ENCODE assay signal across 11 mouse cellular contexts in genomic region chr3:37937381-37938283, GRCm38 (mm10).
DNase-seq lines count a peak whose midpoint lies in the region; ATAC-seq and TF ChIP-seq lines count a peak whose summit lies in the region.
"Had no signal": no experiment of that assay in that cellular context is flagged by ENCODE, and none has a peak within 500 bp of the region (broad histone marks: within the 10 kb centered on the region; RNA-seq: fewer than 3 reads in every experiment).

No protein-coding gene starts in this region.

- H3K4me3 ChIP-seq in midbrain, embryonic 14.5 days (replicated peaks; ENCODE audit: low read depth, low read length) = no peak overlapping the region
- no peak overlapping the region for H3K4me3 ChIP-seq in midbrain, embryonic 16.5 days (ENCODE audit: low read depth, low read length)
- H3K4me3 ChIP-seq in heart, embryonic 11.5 days (ENCODE audit: low read depth, low read length) = no peak overlapping the region
- H3K4me3 ChIP-seq in kidney, embryonic 15.5 days (replicated peaks) = no peak overlapping the region
- H3K4me3 ChIP-seq in stomach, postnatal 0 days (ENCODE audit: low read depth, low read length) = no peak overlapping the region
- H3K4me3 ChIP-seq: embryonic facial prominence, embryonic 12.5 days; layer of hippocampus, adult 2 months; neural tube, embryonic 13.5 days had no signal

- no peak for TF ChIP-seq CTCF in stomach, postnatal 0 days (IDR thresholded peaks at IDR 0.05; ENCODE audit: low read depth)

- 45% methylated on average over 11 of the region's 11 CpGs for WGBS in midbrain, embryonic 14.5 days
- 47% methylated on average over 11 of the region's 11 CpGs for WGBS in midbrain, embryonic 16.5 days
- WGBS in heart, embryonic 11.5 days (ENCODE audit: insufficient replicate concordance) = 44% methylated on average over 11 of the region's 11 CpGs
- 31% methylated on average over 11 of the region's 11 CpGs for WGBS in kidney, embryonic 15.5 days
- 53% methylated on average over 11 of the region's 11 CpGs for WGBS in stomach, postnatal 0 days

- H3K27me3 ChIP-seq in midbrain, embryonic 14.5 days (ENCODE audit: control insufficient read depth, insufficient read depth, low read length) = no peaks in the 10 kb centered on the region
- H3K27me3 ChIP-seq in midbrain, embryonic 16.5 days (ENCODE audit: control insufficient read depth, insufficient read depth, low read depth, low read length) = no peaks in the 10 kb centered on the region
- no peaks in the 10 kb centered on the region for H3K27me3 ChIP-seq in heart, embryonic 11.5 days (ENCODE audit: control insufficient read depth, insufficient read depth, low read length)
- H3K27me3 ChIP-seq in kidney, embryonic 15.5 days = no peaks in the 10 kb centered on the region
- no peaks in the 10 kb centered on the region for H3K27me3 ChIP-seq in stomach, postnatal 0 days (ENCODE audit: control insufficient read depth, insufficient read depth, low read length)
- H3K27me3 ChIP-seq: embryonic facial prominence, embryonic 12.5 days had no signal

- H3K4me1 ChIP-seq in midbrain, embryonic 14.5 days (ENCODE audit: control insufficient read depth, insufficient read depth, low read length) = no peaks in the 10 kb centered on the region
- H3K4me1 ChIP-seq in midbrain, embryonic 16.5 days (ENCODE audit: control insufficient read depth, insufficient read depth, low read length) = 0 out of 2 replicates have a peak, but pooled peaks cover 3% of the 10 kb centered on the region
- peaks cover 22% of the 10 kb centered on the region for H3K4me1 ChIP-seq in heart, embryonic 11.5 days (ENCODE audit: control insufficient read depth, insufficient read depth, low read length)
- H3K4me1 ChIP-seq in kidney, embryonic 15.5 days = peaks cover 52% of the 10 kb centered on the region
- peaks cover 8% of the 10 kb centered on the region for H3K4me1 ChIP-seq in stomach, postnatal 0 days (replicated peaks; ENCODE audit: control insufficient read depth, insufficient read depth)

- DNase-seq in midbrain, embryonic 14.5 days = peak; percentile 26
- DNase-seq in stomach, postnatal 0 days (ENCODE audit: low spot score) = no peak
- no peak for DNase-seq in cerebellum, adult 9-11 months
- DNase-seq in natural killer cell, adult 2 months (ENCODE audit: low spot score in 2 of 2) = no peak

- H3K9ac ChIP-seq in midbrain, embryonic 14.5 days (replicated peaks; ENCODE audit: low read length) = no peak overlapping the region
- H3K9ac ChIP-seq in midbrain, embryonic 16.5 days (ENCODE audit: low read depth, low read length) = no peak overlapping the region
- no peak overlapping the region for H3K9ac ChIP-seq in heart, embryonic 11.5 days (ENCODE audit: low read depth, low read length)
- H3K9ac ChIP-seq in kidney, embryonic 15.5 days = no peak overlapping the region
- no peak overlapping the region for H3K9ac ChIP-seq in stomach, postnatal 0 days (ENCODE audit: low read length)
- H3K9ac ChIP-seq: embryonic facial prominence, embryonic 12.5 days; neural tube, embryonic 13.5 days had no signal

- H3K9me3 ChIP-seq in midbrain, embryonic 14.5 days (ENCODE audit: control insufficient read depth, low read length) = no peaks in the 10 kb centered on the region
- no peaks in the 10 kb centered on the region for H3K9me3 ChIP-seq in midbrain, embryonic 16.5 days (replicated peaks; ENCODE audit: control insufficient read depth, low read length, poor library complexity, severe bottlenecking)
- no peaks in the 10 kb centered on the region for H3K9me3 ChIP-seq in heart, embryonic 11.5 days (replicated peaks; ENCODE audit: control insufficient read depth, low read length)
- H3K9me3 ChIP-seq in kidney, embryonic 15.5 days (replicated peaks) = no peaks in the 10 kb centered on the region
- no peaks in the 10 kb centered on the region for H3K9me3 ChIP-seq in stomach, postnatal 0 days (ENCODE audit: control insufficient read depth, low read length)
- H3K9me3 ChIP-seq: embryonic facial prominence, embryonic 12.5 days; neural tube, embryonic 13.5 days had no signal

- no peak for TF ChIP-seq EP300 in stomach, postnatal 0 days (optimal IDR thresholded peaks at IDR 0.05)

- ATAC-seq in midbrain, embryonic 14.5 days (ENCODE audit: low FRiP score, low TSS enrichment) = no peak
- no peak for ATAC-seq in midbrain, embryonic 16.5 days
- ATAC-seq in heart, embryonic 11.5 days (replicated peaks; ENCODE audit: insufficient number of reproducible peaks, low FRiP score, low TSS enrichment) = no peak
- no peak for ATAC-seq in kidney, embryonic 15.5 days (replicated peaks; ENCODE audit: low FRiP score)
- no peak for ATAC-seq in stomach, postnatal 0 days (ENCODE audit: low FRiP score, low TSS enrichment)
- no peak for ATAC-seq in monocyte, adult 5-6 weeks (replicated peaks; ENCODE audit: insufficient number of reproducible peaks, low FRiP score, low TSS enrichment, poor library complexity, severe bottlenecking)

- no peaks in the 10 kb centered on the region for H3K36me3 ChIP-seq in midbrain, embryonic 14.5 days (ENCODE audit: control insufficient read depth, insufficient read depth, low read length)
- H3K36me3 ChIP-seq in midbrain, embryonic 16.5 days (ENCODE audit: control insufficient read depth, insufficient read depth, low read length) = no peaks in the 10 kb centered on the region
- no peaks in the 10 kb centered on the region for H3K36me3 ChIP-seq in heart, embryonic 11.5 days (ENCODE audit: control insufficient read depth, insufficient read depth, low read length)
- no peaks in the 10 kb centered on the region for H3K36me3 ChIP-seq in kidney, embryonic 15.5 days
- no peaks in the 10 kb centered on the region for H3K36me3 ChIP-seq in stomach, postnatal 0 days (ENCODE audit: control insufficient read depth, insufficient read depth, low read length)
- H3K36me3 ChIP-seq: embryonic facial prominence, embryonic 12.5 days; neural tube, embryonic 13.5 days had no signal

- no peak overlapping the region for H3K27ac ChIP-seq in midbrain, embryonic 14.5 days (replicated peaks; ENCODE audit: low read depth, low read length)
- no peak overlapping the region for H3K27ac ChIP-seq in midbrain, embryonic 16.5 days (ENCODE audit: low read length)
- H3K27ac ChIP-seq in heart, embryonic 11.5 days (ENCODE audit: low read depth, low read length) = 0 out of 2 replicates have a peak overlapping the region, but pooled peaks have one; percentile 11
- H3K27ac ChIP-seq in kidney, embryonic 15.5 days = peak overlapping the region; percentile 93
- H3K27ac ChIP-seq in stomach, postnatal 0 days (replicated peaks) = peak overlapping the region; percentile 56; the same call in 1 of the 2 replicates
- H3K27ac ChIP-seq: layer of hippocampus, adult 2 months; neural tube, embryonic 13.5 days had no signal

- no peak overlapping the region for H3K4me2 ChIP-seq in midbrain, embryonic 14.5 days (ENCODE audit: low read length)
- no peak overlapping the region for H3K4me2 ChIP-seq in midbrain, embryonic 16.5 days (ENCODE audit: low read length)
- no peak overlapping the region for H3K4me2 ChIP-seq in heart, embryonic 11.5 days
- 0 out of 2 replicates have a peak overlapping the region, but pooled peaks have one; percentile 5 for H3K4me2 ChIP-seq in kidney, embryonic 15.5 days
- no peak overlapping the region for H3K4me2 ChIP-seq in stomach, postnatal 0 days (replicated peaks; ENCODE audit: low read depth)
- H3K4me2 ChIP-seq: embryonic facial prominence, embryonic 12.5 days; neural tube, embryonic 13.5 days had no signal

Comparison
In these comparisons a context has a peak if more than half of its experiments do, and no peak if none do; other contexts are left out.
1. H3K27ac ChIP-seq: peak in heart, embryonic 11.5 days (single experiment), kidney, embryonic 15.5 days (single experiment) and stomach, postnatal 0 days (single experiment); none in midbrain, embryonic 14.5 days (single experiment) and midbrain, embryonic 16.5 days (single experiment).